Mouse (Mus musculus): ENCODE measurements around the gene Timm44. TPM values are rescaled to one million over a fixed set of nuclear protein-coding genes. Genes with fewer than 3 reads are reported as not detected.

The Timm44 gene
- polyA plus RNA-seq, 1 experiment from 2014 or later, result 67.4 TPM

GRCm38 (mm10) chr8:4216296-4216695 is 59.4 kb downstream of the Timm44 start:
- ATAC-seq (ENCODE audit: low FRiP score) (peak; percentile 0; the same call in 1 of the 2 replicates), DNase-seq (ENCODE audit: low spot score, missing footprints) (no peak)
- peak overlapping the region; percentile 64 for H3K4me3 ChIP-seq (ENCODE audit: low read depth, low read length)
- peak overlapping the region; percentile 82 for H3K9ac ChIP-seq (ENCODE audit: low read length)
- H3K4me2 ChIP-seq, result peak overlapping the region; percentile 81
- H3K27me3 ChIP-seq (ENCODE audit: control insufficient read depth, insufficient read depth, low read length), result no peaks in the 10 kb centered on the region; the same call in 1 of the 2 replicates
- no peak overlapping the region for H3K27ac ChIP-seq (ENCODE audit: low read depth, low read length)
- WGBS, result 8% methylated on average over 18 of the region's 18 CpGs
- no peaks in the 10 kb centered on the region for H3K9me3 ChIP-seq (ENCODE audit: control insufficient read depth, low read length)
- H3K36me3 ChIP-seq (ENCODE audit: control insufficient read depth, insufficient read depth, low read length), result no peaks in the 10 kb centered on the region
- H3K4me1 ChIP-seq (ENCODE audit: control insufficient read depth, insufficient read depth, low read length), result peaks cover 33% of the 10 kb centered on the region

GRCm38 (mm10) chr8:4214006-4214980 is 61.4 kb downstream of the Timm44 start:
- peak; percentile 5 for ATAC-seq (ENCODE audit: low FRiP score)
- Histone ChIP-seq H3K4me2 (peak overlapping the region; percentile 58), H3K27me3 (ENCODE audit: control insufficient read depth, insufficient read depth, low read length) (no peaks in the 10 kb centered on the region; the same call in 1 of the 2 replicates), H3K36me3 (ENCODE audit: control insufficient read depth, insufficient read depth, low read length) (peaks cover 14% of the 10 kb centered on the region), H3K27ac (ENCODE audit: low read depth, low read length) (no peak overlapping the region), H3K4me3 (ENCODE audit: low read depth, low read length) (peak overlapping the region; percentile 27), H3K4me1 (ENCODE audit: control insufficient read depth, insufficient read depth, low read length) (peaks cover 33% of the 10 kb centered on the region), H3K9me3 (ENCODE audit: control insufficient read depth, low read length) (no peaks in the 10 kb centered on the region), H3K9ac (ENCODE audit: low read length) (peak overlapping the region; percentile 51; the same call in 1 of the 2 replicates)
- peak; percentile 92 for DNase-seq (ENCODE audit: low spot score, missing footprints)
- 10% methylated on average over 33 of the region's 33 CpGs for WGBS

- peaks cover 33% of the 10 kb centered on the region for H3K4me1 ChIP-seq (ENCODE audit: control insufficient read depth, insufficient read depth, low read length)
- peak overlapping the region; percentile 51 for H3K9ac ChIP-seq (ENCODE audit: low read length)
- no peaks in the 10 kb centered on the region for H3K9me3 ChIP-seq (ENCODE audit: control insufficient read depth, low read length)
- ATAC-seq (ENCODE audit: low FRiP score), result peak; percentile 10
- 5% methylated on average over 18 of the region's 18 CpGs for WGBS
- peak overlapping the region; percentile 27 for H3K4me3 ChIP-seq (ENCODE audit: low read depth, low read length)
- H3K27ac ChIP-seq (ENCODE audit: low read depth, low read length), result no peak overlapping the region
- peak overlapping the region; percentile 58 for H3K4me2 ChIP-seq
- H3K36me3 ChIP-seq (ENCODE audit: control insufficient read depth, insufficient read depth, low read length), result peaks cover 14% of the 10 kb centered on the region
- peak; percentile 92 for DNase-seq (ENCODE audit: low spot score, missing footprints)
- H3K27me3 ChIP-seq (ENCODE audit: control insufficient read depth, insufficient read depth, low read length), result no peaks in the 10 kb centered on the region; the same call in 1 of the 2 replicates
These were observed 62.3 kb downstream of the Timm44 start for GRCm38 (mm10) chr8:4213210-4214005.

DNA sequence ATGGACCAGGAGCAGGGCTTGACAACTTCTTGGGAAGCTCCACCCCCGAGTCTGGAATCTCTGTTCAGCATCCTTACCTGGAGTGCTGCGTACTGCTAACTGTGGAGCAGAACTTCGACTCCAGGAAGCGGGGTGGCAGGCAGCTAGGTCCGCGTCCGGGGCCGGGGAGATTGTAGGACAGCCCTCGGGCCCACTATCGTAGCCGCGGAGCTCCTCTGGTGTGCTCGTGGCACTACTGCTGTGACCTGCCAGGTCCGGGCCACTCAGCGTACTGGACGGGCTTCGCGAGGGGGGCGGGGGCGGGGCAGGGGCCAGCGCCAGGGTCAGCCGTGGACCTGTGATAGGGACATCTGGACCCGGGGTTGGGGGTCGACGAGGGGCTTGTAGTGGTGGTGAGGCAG is 62.9 kb downstream of the Timm44 start:
- Histone ChIP-seq H3K4me1 (ENCODE audit: control insufficient read depth, insufficient read depth, low read length) (peaks cover 33% of the 10 kb centered on the region), H3K27me3 (ENCODE audit: control insufficient read depth, insufficient read depth, low read length) (no peaks in the 10 kb centered on the region), H3K36me3 (ENCODE audit: control insufficient read depth, insufficient read depth, low read length) (peaks cover 14% of the 10 kb centered on the region), H3K9ac (ENCODE audit: low read length) (peak overlapping the region; percentile 51), H3K27ac (ENCODE audit: low read depth, low read length) (no peak overlapping the region), H3K9me3 (ENCODE audit: control insufficient read depth, low read length) (no peaks in the 10 kb centered on the region), H3K4me2 (peak overlapping the region; percentile 58), H3K4me3 (ENCODE audit: low read depth, low read length) (peak overlapping the region; percentile 27)
- WGBS, result 3% methylated on average over 25 of the region's 25 CpGs
- DNase-seq (ENCODE audit: low spot score, missing footprints) (peak; percentile 91), ATAC-seq (ENCODE audit: low FRiP score) (peak; percentile 9; the same call in 1 of the 2 replicates)

- peaks cover 14% of the 10 kb centered on the region for H3K27me3 ChIP-seq (ENCODE audit: control insufficient read depth, insufficient read depth, low read length)
- H3K4me2 ChIP-seq, result no peak overlapping the region
- ATAC-seq (ENCODE audit: low FRiP score) (no peak), DNase-seq (ENCODE audit: low spot score, missing footprints) (peak; percentile 76)
- WGBS, result 76% methylated on average over 6 of the region's 6 CpGs
- H3K27ac ChIP-seq (ENCODE audit: low read depth, low read length), result no peak overlapping the region
- H3K9ac ChIP-seq (ENCODE audit: low read length), result no peak overlapping the region
- H3K4me3 ChIP-seq (ENCODE audit: low read depth, low read length), result no peak overlapping the region
- H3K9me3 ChIP-seq (ENCODE audit: control insufficient read depth, low read length), result no peaks in the 10 kb centered on the region
- H3K4me1 ChIP-seq (ENCODE audit: control insufficient read depth, insufficient read depth, low read length), result peaks cover 38% of the 10 kb centered on the region
- peaks cover 14% of the 10 kb centered on the region for H3K36me3 ChIP-seq (ENCODE audit: control insufficient read depth, insufficient read depth, low read length)
These were observed 64.6 kb downstream of the Timm44 start for GRCm38 (mm10) chr8:4211097-4211496.

Other genes starting within 250 kb of the Timm44 start
- not detected in 2 replicates for gene Cd209f, start 170.1 kb downstream of the Timm44 start, polyA plus RNA-seq (2014; fragmentation: Nextera tagmentation; extraction: Ambion mirVana)
- gene Cd209g, start 141.8 kb downstream of the Timm44 start, polyA plus RNA-seq (2014; fragmentation: Nextera tagmentation; extraction: Ambion mirVana), result not detected in 2 replicates
- 23.1 and 24.8 TPM in 2 replicates for gene Evi5l, start 109.3 kb downstream of the Timm44 start, polyA plus RNA-seq (2014; fragmentation: Nextera tagmentation; extraction: Ambion mirVana)
- gene Prr36, start 58.5 kb downstream of the Timm44 start, polyA plus RNA-seq (2014; fragmentation: Nextera tagmentation; extraction: Ambion mirVana), result 25.9 and 31.9 TPM in 2 replicates
- gene Lrrc8e, start 49.1 kb downstream of the Timm44 start, polyA plus RNA-seq (2014; fragmentation: Nextera tagmentation; extraction: Ambion mirVana), result 0.07 TPM in 1 of 2 replicates, not detected in the other
- gene Map2k7, start 37.2 kb downstream of the Timm44 start, polyA plus RNA-seq (2014; fragmentation: Nextera tagmentation; extraction: Ambion mirVana), result 20.8 and 22.7 TPM in 2 replicates
- gene Gm49320, start 37.0 kb downstream of the Timm44 start, polyA plus RNA-seq (2014; fragmentation: Nextera tagmentation; extraction: Ambion mirVana), result 0.59 and 1.00 TPM in 2 replicates
- 1.2 and 2.0 TPM in 2 replicates for gene Tgfbr3l, start 27.7 kb downstream of the Timm44 start, polyA plus RNA-seq (2014; fragmentation: Nextera tagmentation; extraction: Ambion mirVana)
- 53.9 and 64.6 TPM in 2 replicates for gene Snapc2, start 22.8 kb downstream of the Timm44 start, polyA plus RNA-seq (2014; fragmentation: Nextera tagmentation; extraction: Ambion mirVana)
- 97.9 and 110 TPM in 2 replicates for gene Ctxn1, start 16.6 kb downstream of the Timm44 start, polyA plus RNA-seq (2014; fragmentation: Nextera tagmentation; extraction: Ambion mirVana)
- gene Ccl25, start 49.3 kb upstream of the Timm44 start, polyA plus RNA-seq (2014; fragmentation: Nextera tagmentation; extraction: Ambion mirVana), result 15.7 and 17.8 TPM in 2 replicates
- gene Elavl1, start 49.5 kb upstream of the Timm44 start, polyA plus RNA-seq (2014; fragmentation: Nextera tagmentation; extraction: Ambion mirVana), result 366 and 369 TPM in 2 replicates
- 12.7 and 15.0 TPM in 2 replicates for gene Cers4, start 217.1 kb upstream of the Timm44 start, polyA plus RNA-seq (2014; fragmentation: Nextera tagmentation; extraction: Ambion mirVana)

All from midbrain, embryonic 11.5 days (tissue).